Mouse (Mus musculus): Measurements from ENCODE around the gene Calm1. TPM values are rescaled to one million over a fixed set of nuclear protein-coding genes. Genes with fewer than 3 reads are reported as not detected.

Gene Calm1
- polyA plus RNA-seq, 1 experiment: 143 TPM

DNA sequence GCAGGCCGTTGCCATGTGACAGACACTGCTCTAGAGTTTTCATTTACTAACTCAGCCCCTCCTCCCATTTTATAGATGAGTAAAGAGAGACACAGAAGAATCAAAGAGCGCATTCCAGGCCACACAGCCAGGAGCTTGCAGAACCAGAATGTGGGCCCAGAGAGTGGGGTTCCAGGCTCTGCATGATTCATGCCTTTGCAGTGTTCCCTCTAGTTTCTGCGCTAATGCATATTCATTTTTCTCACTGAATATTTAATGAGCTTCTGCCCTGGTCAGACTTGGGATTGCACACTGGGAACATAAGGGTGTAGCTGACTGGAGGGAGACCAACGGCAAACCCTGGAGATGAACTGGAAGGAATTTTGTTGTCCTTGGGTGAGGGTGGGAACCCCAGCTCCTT is 55.2 kb downstream of the Calm1 start:
- WGBS: 86% methylated on average over 4 of the region's 4 CpGs
- H3K4me3 ChIP-seq (replicated peaks; ENCODE audit: control insufficient read depth, low read depth, low read length): no peak overlapping the region

GRCm38 (mm10) chr12:100255441-100255949 is 56.3 kb downstream of the Calm1 start:
- WGBS: 85% methylated on average over 2 of the region's 2 CpGs
- Histone ChIP-seq H3K4me3 (replicated peaks; ENCODE audit: control insufficient read depth, low read depth, low read length) (no peak overlapping the region), H3K27ac (ENCODE audit: control insufficient read depth, insufficient read depth, low read depth, low read length, poor library complexity) (no peak overlapping the region), H3K4me1 (ENCODE audit: control insufficient read depth, insufficient read depth, low read length) (no peaks in the 10 kb centered on the region)
- TF ChIP-seq POLR2A (IDR thresholded peaks at IDR 0.05; ENCODE audit: borderline replicate concordance, control insufficient read depth, low read depth, low read length) (no peak), CTCF (IDR thresholded peaks at IDR 0.05; ENCODE audit: control insufficient read depth, insufficient read depth, low read length) (no peak)

More for the DNA sequence above, 55.2 kb downstream of the Calm1 start:
- no peak for TF ChIP-seq POLR2A (IDR thresholded peaks at IDR 0.05; ENCODE audit: borderline replicate concordance, control insufficient read depth, low read depth, low read length)
- TF ChIP-seq CTCF (IDR thresholded peaks at IDR 0.05; ENCODE audit: control insufficient read depth, insufficient read depth, low read length): no peak
- Histone ChIP-seq H3K27ac (ENCODE audit: control insufficient read depth, insufficient read depth, low read depth, low read length, poor library complexity) (no peak overlapping the region), H3K4me1 (ENCODE audit: control insufficient read depth, insufficient read depth, low read length) (no peaks in the 10 kb centered on the region)

DNA sequence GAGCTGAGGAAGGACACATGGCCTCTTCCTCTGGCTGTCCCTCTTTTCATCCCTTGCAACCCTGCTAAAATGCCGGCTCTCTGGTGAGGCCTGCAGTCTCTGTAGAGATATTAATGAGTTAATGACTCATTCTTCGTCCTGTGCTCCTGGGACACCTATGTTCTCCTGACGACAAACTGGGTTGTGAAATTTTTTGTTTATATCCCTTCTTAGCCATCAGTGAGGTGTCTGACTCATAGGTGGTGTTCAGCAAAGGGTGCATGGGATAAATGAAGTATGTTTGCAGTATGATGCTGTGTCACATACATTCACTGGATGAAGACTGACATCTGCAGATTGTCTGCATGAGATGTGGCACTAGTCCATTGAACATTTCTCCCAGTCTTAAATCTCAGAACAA is 58.5 kb downstream of the Calm1 start:
- TF ChIP-seq POLR2A (IDR thresholded peaks at IDR 0.05; ENCODE audit: borderline replicate concordance, control insufficient read depth, low read depth, low read length) (no peak), CTCF (IDR thresholded peaks at IDR 0.05; ENCODE audit: control insufficient read depth, insufficient read depth, low read length) (no peak)
- no peak overlapping the region for H3K4me3 ChIP-seq (replicated peaks; ENCODE audit: control insufficient read depth, low read depth, low read length)
- WGBS: 76% methylated on average over 3 of the region's 3 CpGs
- H3K4me1 ChIP-seq (ENCODE audit: control insufficient read depth, insufficient read depth, low read length): no peaks in the 10 kb centered on the region
- no peak overlapping the region for H3K27ac ChIP-seq (ENCODE audit: control insufficient read depth, insufficient read depth, low read depth, low read length, poor library complexity)

Other genes starting within 250 kb of the Calm1 start
- 0.82 TPM in 1 of 2 replicates, not detected in the other for gene Kcnk13, start 234.9 kb upstream of the Calm1 start, polyA plus RNA-seq (2011; ENCODE audit: insufficient read depth, insufficient read length, low replicate concordance, missing spikeins)
- gene Psmc1, start 89.3 kb upstream of the Calm1 start, polyA plus RNA-seq (2011; ENCODE audit: insufficient read depth, insufficient read length, low replicate concordance, missing spikeins): 93.6 and 165 TPM in 2 replicates
- 10.0 and 19.8 TPM in 2 replicates for gene Nrde2, start 39.8 kb upstream of the Calm1 start, polyA plus RNA-seq (2011; ENCODE audit: insufficient read depth, insufficient read length, low replicate concordance, missing spikeins)